Mouse (Mus musculus): ENCODE measurements at regions not wholly inside any gene's neighbourhood (a gene's known extent, or its start where the extent isn't known, plus 50 kb on each side); places are given as distances from the start of the nearest gene placed in this dataset.

- H3K4me3 ChIP-seq (replicated peaks; ENCODE audit: low read length) = no peak overlapping the region
- no peak overlapping the region for H3K9ac ChIP-seq (ENCODE audit: low read depth, low read length, severe bottlenecking)
- no peak for DNase-seq (ENCODE audit: low spot score)
- peaks cover 3% of the 10 kb centered on the region; the same call in 1 of the 2 replicates for H3K4me1 ChIP-seq (ENCODE audit: control insufficient read depth, insufficient read depth, low read length)
- no peak for TF ChIP-seq POLR2A (IDR thresholded peaks at IDR 0.05; ENCODE audit: borderline replicate concordance, extremely low read depth, insufficient read depth, insufficient read length)
- H3K27ac ChIP-seq (replicated peaks; ENCODE audit: low read depth, low read length) = no peak overlapping the region
- ATAC-seq (ENCODE audit: low FRiP score, low read depth) = no peak
- H3K4me2 ChIP-seq (replicated peaks; ENCODE audit: low read depth, low read length, severe bottlenecking) = no peak overlapping the region
- H3K36me3 ChIP-seq (ENCODE audit: control insufficient read depth, insufficient read depth, low read length) = no peaks in the 10 kb centered on the region
- H3K27me3 ChIP-seq (ENCODE audit: control insufficient read depth, insufficient read depth, low read length) = no peaks in the 10 kb centered on the region
- H3K9me3 ChIP-seq (ENCODE audit: control insufficient read depth, low read length) = peaks cover 5% of the 10 kb centered on the region; the same call in 1 of the 2 replicates
- 85% methylated on average over 3 of the region's 3 CpGs for WGBS
Observed at GRCm38 (mm10) chr8:64542501-64542900, 150.4 kb downstream of the Cpe start.

DNA sequence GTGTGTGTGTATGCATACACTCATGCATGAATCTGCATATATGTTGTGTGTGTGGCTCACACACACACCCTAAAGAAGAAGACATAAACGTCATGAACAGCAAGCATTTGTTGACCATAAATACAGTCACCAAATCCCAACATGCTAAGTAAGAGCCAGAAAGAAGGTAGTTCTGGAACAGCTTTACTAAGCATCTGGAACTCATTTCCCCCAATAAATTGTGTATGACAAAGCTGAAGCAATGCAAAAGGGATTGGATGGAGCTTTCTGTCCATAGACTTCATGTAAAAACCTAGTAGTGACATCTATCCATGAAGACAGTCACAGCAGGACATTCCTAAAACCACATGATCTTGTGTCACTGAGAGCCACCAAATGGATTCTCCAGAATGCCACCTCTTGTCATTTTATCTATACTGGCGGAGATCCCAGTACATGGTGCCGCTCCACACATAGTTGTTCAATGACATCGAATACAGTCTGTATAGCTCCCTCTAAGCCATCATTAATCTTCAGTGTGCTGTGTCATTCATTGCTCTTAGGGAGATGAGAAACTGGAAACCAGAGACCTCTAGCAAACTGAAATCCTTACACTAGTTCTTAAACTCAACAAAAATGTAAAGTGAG lies 152.9 kb downstream of the Cpe start:
- peak; percentile 70; the same call in 1 of the 2 replicates for ATAC-seq (ENCODE audit: low FRiP score, low read depth)
- WGBS = 50% methylated on average over 4 of the region's 4 CpGs
- DNase-seq (ENCODE audit: low spot score) = peak; percentile 75
- TF ChIP-seq POLR2A (IDR thresholded peaks at IDR 0.05; ENCODE audit: borderline replicate concordance, extremely low read depth, insufficient read depth, insufficient read length) = no peak
- no peak overlapping the region for H3K4me3 ChIP-seq (replicated peaks; ENCODE audit: low read length)
- H3K9ac ChIP-seq (ENCODE audit: low read depth, low read length, severe bottlenecking) = no peak overlapping the region
- no peaks in the 10 kb centered on the region for H3K27me3 ChIP-seq (ENCODE audit: control insufficient read depth, insufficient read depth, low read length)
- H3K4me2 ChIP-seq (replicated peaks; ENCODE audit: low read depth, low read length, severe bottlenecking) = no peak overlapping the region
- peaks cover 3% of the 10 kb centered on the region; the same call in 1 of the 2 replicates for H3K4me1 ChIP-seq (ENCODE audit: control insufficient read depth, insufficient read depth, low read length)
- peaks cover 5% of the 10 kb centered on the region; the same call in 1 of the 2 replicates for H3K9me3 ChIP-seq (ENCODE audit: control insufficient read depth, low read length)
- H3K27ac ChIP-seq (replicated peaks; ENCODE audit: low read depth, low read length) = no peak overlapping the region
- H3K36me3 ChIP-seq (ENCODE audit: control insufficient read depth, insufficient read depth, low read length) = no peaks in the 10 kb centered on the region

DNA sequence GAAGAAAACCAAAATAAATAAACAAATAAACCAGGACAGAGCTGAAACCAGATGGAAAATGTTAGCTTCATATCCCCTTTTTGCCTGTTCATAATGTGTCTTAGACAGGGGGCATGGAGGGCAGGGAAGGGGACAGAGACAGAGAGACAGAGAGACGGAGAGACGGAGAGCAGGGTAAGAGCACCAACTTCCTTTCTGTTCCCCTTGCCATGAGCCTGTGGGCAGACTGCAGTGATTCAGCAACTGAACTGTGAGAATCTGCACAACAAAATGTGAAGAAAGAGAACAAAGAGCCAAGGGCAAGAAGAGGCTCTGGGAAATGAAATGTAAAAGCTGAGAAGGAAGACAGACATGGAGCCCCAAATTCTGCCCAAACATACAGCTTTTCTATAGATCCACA lies 161.1 kb downstream of the Cpe start:
- TF ChIP-seq POLR2A (IDR thresholded peaks at IDR 0.05; ENCODE audit: borderline replicate concordance, extremely low read depth, insufficient read depth, insufficient read length) = no peak
- Histone ChIP-seq H3K36me3 (ENCODE audit: control insufficient read depth, insufficient read depth, low read length) (no peaks in the 10 kb centered on the region), H3K27me3 (ENCODE audit: control insufficient read depth, insufficient read depth, low read length) (no peaks in the 10 kb centered on the region), H3K9ac (ENCODE audit: low read depth, low read length, severe bottlenecking) (no peak overlapping the region), H3K27ac (replicated peaks; ENCODE audit: low read depth, low read length) (no peak overlapping the region), H3K9me3 (ENCODE audit: control insufficient read depth, low read length) (no peaks in the 10 kb centered on the region), H3K4me2 (replicated peaks; ENCODE audit: low read depth, low read length, severe bottlenecking) (no peak overlapping the region), H3K4me1 (ENCODE audit: control insufficient read depth, insufficient read depth, low read length) (no peaks in the 10 kb centered on the region), H3K4me3 (replicated peaks; ENCODE audit: low read length) (no peak overlapping the region)
- no peak for DNase-seq (ENCODE audit: low spot score)
- no peak for ATAC-seq (ENCODE audit: low FRiP score, low read depth)
- WGBS = 86% methylated on average over 2 of the region's 2 CpGs

GRCm38 (mm10) chr8:64522441-64523102 lies 170.3 kb downstream of the Cpe start:
- no peaks in the 10 kb centered on the region for H3K27me3 ChIP-seq (ENCODE audit: control insufficient read depth, insufficient read depth, low read length)
- H3K9ac ChIP-seq (ENCODE audit: low read depth, low read length, severe bottlenecking) = no peak overlapping the region
- no peak for TF ChIP-seq POLR2A (IDR thresholded peaks at IDR 0.05; ENCODE audit: borderline replicate concordance, extremely low read depth, insufficient read depth, insufficient read length)
- no peak overlapping the region for H3K4me2 ChIP-seq (replicated peaks; ENCODE audit: low read depth, low read length, severe bottlenecking)
- no peak for DNase-seq (ENCODE audit: low spot score)
- WGBS = 72% methylated on average over 8 of the region's 8 CpGs
- no peak overlapping the region for H3K27ac ChIP-seq (replicated peaks; ENCODE audit: low read depth, low read length)
- ATAC-seq (ENCODE audit: low FRiP score, low read depth) = no peak
- H3K4me1 ChIP-seq (ENCODE audit: control insufficient read depth, insufficient read depth, low read length) = peaks cover 10% of the 10 kb centered on the region
- H3K4me3 ChIP-seq (replicated peaks; ENCODE audit: low read length) = no peak overlapping the region
- H3K9me3 ChIP-seq (ENCODE audit: control insufficient read depth, low read length) = no peaks in the 10 kb centered on the region
- no peaks in the 10 kb centered on the region for H3K36me3 ChIP-seq (ENCODE audit: control insufficient read depth, insufficient read depth, low read length)

DNA sequence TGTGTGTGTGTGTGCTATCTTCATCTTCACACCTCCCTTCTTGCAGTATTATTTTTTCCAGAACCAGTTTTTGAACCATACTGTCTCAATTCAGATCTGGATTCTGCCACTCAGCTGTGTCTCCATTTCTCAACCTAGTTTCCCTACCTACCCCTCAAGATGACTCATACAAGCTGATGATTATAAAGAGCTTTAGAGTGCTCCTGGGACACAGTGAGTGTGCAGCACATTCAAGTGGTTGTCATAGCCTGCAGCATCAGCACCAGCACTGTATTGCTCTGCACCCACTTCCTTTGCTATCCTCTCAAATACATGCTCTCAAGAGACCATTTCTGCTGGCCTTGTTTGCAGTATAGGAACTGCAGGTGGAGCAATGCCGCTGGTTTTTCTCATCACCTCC lies 173.2 kb downstream of the Cpe start:
- TF ChIP-seq POLR2A (IDR thresholded peaks at IDR 0.05; ENCODE audit: borderline replicate concordance, extremely low read depth, insufficient read depth, insufficient read length) = no peak
- WGBS = 77% methylated on average over 1 of the region's 1 CpGs
- ATAC-seq (ENCODE audit: low FRiP score, low read depth) (no peak), DNase-seq (ENCODE audit: low spot score) (no peak)
- Histone ChIP-seq H3K9me3 (ENCODE audit: control insufficient read depth, low read length) (no peaks in the 10 kb centered on the region), H3K4me3 (replicated peaks; ENCODE audit: low read length) (no peak overlapping the region), H3K27me3 (ENCODE audit: control insufficient read depth, insufficient read depth, low read length) (no peaks in the 10 kb centered on the region), H3K9ac (ENCODE audit: low read depth, low read length, severe bottlenecking) (no peak overlapping the region), H3K4me1 (ENCODE audit: control insufficient read depth, insufficient read depth, low read length) (peaks cover 12% of the 10 kb centered on the region), H3K36me3 (ENCODE audit: control insufficient read depth, insufficient read depth, low read length) (no peaks in the 10 kb centered on the region), H3K27ac (replicated peaks; ENCODE audit: low read depth, low read length) (no peak overlapping the region), H3K4me2 (replicated peaks; ENCODE audit: low read depth, low read length, severe bottlenecking) (no peak overlapping the region)
